Mouse (Mus musculus): ENCODE measurements around the gene Rhox13. TPM values are rescaled to one million over a fixed set of nuclear protein-coding genes. Genes with fewer than 3 reads are reported as not detected.

Gene Rhox13
- not detected in 2 replicates for polyA plus RNA-seq (2015; fragmentation: Nextera tagmentation; extraction: Ambion mirVana)

- no peaks in the 10 kb centered on the region for H3K4me1 ChIP-seq (replicated peaks)
- 96% methylated on average over 20 of the region's 20 CpGs for WGBS
- H3K27ac ChIP-seq (replicated peaks) = no peak within 1 kb of the TSS
- H3K9me3 ChIP-seq = 0 out of 2 replicates have a peak, but pooled peaks cover 13% of the 10 kb centered on the region
- no peak within 1 kb of the TSS for H3K4me3 ChIP-seq
- no peaks in the 10 kb centered on the region for H3K36me3 ChIP-seq
- H3K9ac ChIP-seq = no peak within 1 kb of the TSS
- no peaks in the 10 kb centered on the region for H3K27me3 ChIP-seq
- no peak for ATAC-seq (ENCODE audit: low read depth)
- H3K4me2 ChIP-seq = no peak within 1 kb of the TSS
Measured at GRCm38 (mm10) chrX:38120982-38121381, at the start of gene Rhox13. Gene Rhox13 (plus strand): TSS chrX:38121219.

GRCm38 (mm10) chrX:38084226-38084625 lies 36.8 kb upstream of the Rhox13 start:
- Histone ChIP-seq H3K4me1 (replicated peaks) (no peaks in the 10 kb centered on the region), H3K4me2 (no peak overlapping the region), H3K27me3 (no peaks in the 10 kb centered on the region), H3K9me3 (no peaks in the 10 kb centered on the region), H3K36me3 (no peaks in the 10 kb centered on the region), H3K4me3 (no peak overlapping the region), H3K9ac (no peak overlapping the region), H3K27ac (replicated peaks) (no peak overlapping the region)
- WGBS = 14% methylated on average over 12 of the region's 12 CpGs
- ATAC-seq (ENCODE audit: low read depth) = peak; percentile 15; the same call in 1 of the 2 replicates

- Histone ChIP-seq H3K36me3 (no peaks in the 10 kb centered on the region), H3K9ac (no peak within 1 kb of the TSS), H3K9me3 (no peaks in the 10 kb centered on the region), H3K27ac (replicated peaks) (no peak within 1 kb of the TSS), H3K4me1 (replicated peaks) (no peaks in the 10 kb centered on the region), H3K4me3 (no peak within 1 kb of the TSS), H3K4me2 (no peak within 1 kb of the TSS), H3K27me3 (no peaks in the 10 kb centered on the region)
- 86% methylated on average over 9 of the region's 9 CpGs for WGBS
- ATAC-seq (ENCODE audit: low read depth) = no peak
Measured at GRCm38 (mm10) chrX:38085041-38085440, 36.0 kb upstream of the Rhox13 start, which contains the start of gene Rhox11. Gene Rhox11 (minus strand): TSS chrX:38085141.

GRCm38 (mm10) chrX:38110807-38111206 lies 10.2 kb upstream of the Rhox13 start, which contains the start of gene Rhox12:
Gene Rhox12 (minus strand): TSS chrX:38110907.
- H3K27ac ChIP-seq (replicated peaks) = no peak within 1 kb of the TSS
- ATAC-seq (ENCODE audit: low read depth) = no peak
- no peaks in the 10 kb centered on the region for H3K27me3 ChIP-seq
- H3K9me3 ChIP-seq = no peaks in the 10 kb centered on the region
- H3K4me3 ChIP-seq = no peak within 1 kb of the TSS
- no peak within 1 kb of the TSS for H3K4me2 ChIP-seq
- no peaks in the 10 kb centered on the region for H3K4me1 ChIP-seq (replicated peaks)
- no peak within 1 kb of the TSS for H3K9ac ChIP-seq
- H3K36me3 ChIP-seq = no peaks in the 10 kb centered on the region
- WGBS = 75% methylated on average over 4 of the region's 4 CpGs

GRCm38 (mm10) chrX:38121478-38121877 lies 459 bp downstream of the Rhox13 start:
- Histone ChIP-seq H3K4me3 (no peak overlapping the region), H3K4me2 (no peak overlapping the region), H3K9ac (no peak overlapping the region), H3K27ac (replicated peaks) (no peak overlapping the region), H3K9me3 (0 out of 2 replicates have a peak, but pooled peaks cover 13% of the 10 kb centered on the region), H3K27me3 (no peaks in the 10 kb centered on the region), H3K36me3 (no peaks in the 10 kb centered on the region), H3K4me1 (replicated peaks) (no peaks in the 10 kb centered on the region)
- ATAC-seq (ENCODE audit: low read depth) = no peak
- WGBS = 87% methylated on average over 34 of the region's 34 CpGs

- H3K9me3 ChIP-seq = no peaks in the 10 kb centered on the region
- WGBS = 64% methylated on average over 1 of the region's 1 CpGs
- no peaks in the 10 kb centered on the region for H3K4me1 ChIP-seq (replicated peaks)
- H3K27ac ChIP-seq (replicated peaks) = no peak overlapping the region
- no peaks in the 10 kb centered on the region for H3K36me3 ChIP-seq
- no peak overlapping the region for H3K4me3 ChIP-seq
- H3K4me2 ChIP-seq = no peak overlapping the region
- H3K27me3 ChIP-seq = no peaks in the 10 kb centered on the region
- no peak overlapping the region for H3K9ac ChIP-seq
- no peak for ATAC-seq (ENCODE audit: low read depth)
Measured at GRCm38 (mm10) chrX:38159097-38159496, 38.1 kb downstream of the Rhox13 start.

GRCm38 (mm10) chrX:38165315-38165714 lies 44.3 kb downstream of the Rhox13 start:
- 83% methylated on average over 3 of the region's 3 CpGs for WGBS
- H3K27ac ChIP-seq (replicated peaks) = no peak overlapping the region
- no peak overlapping the region for H3K9ac ChIP-seq
- H3K9me3 ChIP-seq = no peaks in the 10 kb centered on the region
- H3K4me2 ChIP-seq = no peak overlapping the region
- H3K4me1 ChIP-seq (replicated peaks) = no peaks in the 10 kb centered on the region
- no peaks in the 10 kb centered on the region for H3K27me3 ChIP-seq
- no peaks in the 10 kb centered on the region for H3K36me3 ChIP-seq
- no peak overlapping the region for H3K4me3 ChIP-seq
- no peak for ATAC-seq (ENCODE audit: low read depth)

- Histone ChIP-seq H3K27ac (replicated peaks) (no peak overlapping the region), H3K4me3 (no peak overlapping the region), H3K9me3 (no peaks in the 10 kb centered on the region), H3K27me3 (no peaks in the 10 kb centered on the region), H3K9ac (no peak overlapping the region), H3K4me2 (no peak overlapping the region), H3K4me1 (replicated peaks) (no peaks in the 10 kb centered on the region), H3K36me3 (no peaks in the 10 kb centered on the region)
- WGBS = 84% methylated on average over 9 of the region's 9 CpGs
- no peak for ATAC-seq (ENCODE audit: low read depth)
Measured at GRCm38 (mm10) chrX:38166064-38166463, 45.0 kb downstream of the Rhox13 start.

GRCm38 (mm10) chrX:38166592-38166991 lies 45.6 kb downstream of the Rhox13 start:
- H3K4me2 ChIP-seq = no peak overlapping the region
- no peaks in the 10 kb centered on the region for H3K4me1 ChIP-seq (replicated peaks)
- H3K27me3 ChIP-seq = no peaks in the 10 kb centered on the region
- no peaks in the 10 kb centered on the region for H3K9me3 ChIP-seq
- no peaks in the 10 kb centered on the region for H3K36me3 ChIP-seq
- H3K27ac ChIP-seq (replicated peaks) = no peak overlapping the region
- no peak overlapping the region for H3K4me3 ChIP-seq
- 76% methylated on average over 4 of the region's 4 CpGs for WGBS
- ATAC-seq (ENCODE audit: low read depth) = no peak
- H3K9ac ChIP-seq = no peak overlapping the region

Other genes with a start within 250 kb of the Rhox13 start
- gene Rhox8, start 242.3 kb upstream of the Rhox13 start, polyA plus RNA-seq (2015; fragmentation: Nextera tagmentation; extraction: Ambion mirVana) = not detected in 2 replicates
- not detected in 2 replicates for gene Rhox7b, start 224.0 kb upstream of the Rhox13 start, polyA plus RNA-seq (2015; fragmentation: Nextera tagmentation; extraction: Ambion mirVana)
- not detected in 2 replicates for gene Rhox9, start 219.4 kb upstream of the Rhox13 start, polyA plus RNA-seq (2015; fragmentation: Nextera tagmentation; extraction: Ambion mirVana)
- gene Btg1-ps1, start 102.4 kb upstream of the Rhox13 start, polyA plus RNA-seq (2015; fragmentation: Nextera tagmentation; extraction: Ambion mirVana) = not detected in 2 replicates
- not detected in 2 replicates for gene Btg1-ps2, start 78.1 kb upstream of the Rhox13 start, polyA plus RNA-seq (2015; fragmentation: Nextera tagmentation; extraction: Ambion mirVana)
- not detected in 2 replicates for gene Rhox10, start 54.7 kb upstream of the Rhox13 start, polyA plus RNA-seq (2015; fragmentation: Nextera tagmentation; extraction: Ambion mirVana)
- gene Rhox11, start 36.1 kb upstream of the Rhox13 start, polyA plus RNA-seq (2015; fragmentation: Nextera tagmentation; extraction: Ambion mirVana) = not detected in 2 replicates
- not detected in 2 replicates for gene Rhox12, start 10.3 kb upstream of the Rhox13 start, polyA plus RNA-seq (2015; fragmentation: Nextera tagmentation; extraction: Ambion mirVana)
- gene Zbtb33, start 68.6 kb downstream of the Rhox13 start, polyA plus RNA-seq (2015; fragmentation: Nextera tagmentation; extraction: Ambion mirVana) = 5.1 and 6.8 TPM in 2 replicates
- 43.8 and 44.0 TPM in 2 replicates for gene Tmem255a, start 131.2 kb downstream of the Rhox13 start, polyA plus RNA-seq (2015; fragmentation: Nextera tagmentation; extraction: Ambion mirVana)
- gene Atp1b4, start 195.0 kb downstream of the Rhox13 start, polyA plus RNA-seq (2015; fragmentation: Nextera tagmentation; extraction: Ambion mirVana) = 0.14 and 0.21 TPM in 2 replicates